Mouse (Mus musculus) embryonic facial prominence, embryonic 11.5 days (tissue): Measurements from ENCODE around the gene Pdc. TPM values are rescaled to one million over a fixed set of nuclear protein-coding genes. Genes with fewer than 3 reads are reported as not detected.

Experiments used
- polyA plus RNA-seq: library from polyadenylated mRNA; unstranded; fragments of >200 nt; fragmentation: Nextera tagmentation; extraction: Ambion mirVana; gene quantifications from 2 replicates; pipeline ENCODE4 v1.2.1, GENCODE M21; 2014

Pdc gene
- polyA plus RNA-seq, 1 experiment from 2014 or later, result not detected

Other genes starting within 250 kb of the Pdc start
- gene Ptgs2, start 219.4 kb upstream of the Pdc start, polyA plus RNA-seq, result 0.29 and 0.43 TPM in 2 replicates
- gene Tpr, start 73.4 kb downstream of the Pdc start, polyA plus RNA-seq, result 171 and 182 TPM in 2 replicates
- 33.0 and 34.7 TPM in 2 replicates for gene Odr4, start 73.7 kb downstream of the Pdc start, polyA plus RNA-seq
- gene Prg4, start 146.7 kb downstream of the Pdc start, polyA plus RNA-seq, result 0.60 and 0.69 TPM in 2 replicates